Mouse (Mus musculus) olfactory bulb, adult 2 months (tissue): Measurements from ENCODE around the gene Gm20696. TPM values are rescaled to one million over a fixed set of nuclear protein-coding genes. Genes with fewer than 3 reads are reported as not detected.

ENCODE experiments used
- H3K27ac ChIP-seq: fragments of 200-500 bp; 2 replicates; pipeline ENCODE4 v1.5.1; 2012; ENCODE audit warnings: low read depth, low read length; ENCODE audit not compliant: insufficient read depth
- H3K4me1 ChIP-seq: fragments of 200-500 bp; 2 replicates; pipeline ENCODE4 v1.6.1; 2012; ENCODE audit warnings: low read length; ENCODE audit not compliant: control insufficient read depth, insufficient read depth
- H3K4me3 ChIP-seq: fragments of 200-500 bp; 2 replicates; pipeline ENCODE4 v1.5.1; 2012; ENCODE audit warnings: mild to moderate bottlenecking, low read depth, low read length, moderate library complexity; ENCODE audit not compliant: insufficient read depth
- CTCF ChIP-seq: fragments of 200-500 bp; IDR thresholded peaks from 2 replicates; pipeline ENCODE4 v1.5.1; 2012; ENCODE audit warnings: low read depth, mild to moderate bottlenecking, low read length, moderate library complexity; ENCODE audit not compliant: insufficient read depth
- POLR2A ChIP-seq: fragments of 200-500 bp; IDR thresholded peaks from 2 replicates; pipeline ENCODE4 v1.6.1; 2012; ENCODE audit warnings: mild to moderate bottlenecking, low read depth, low read length, moderate library complexity; ENCODE audit not compliant: insufficient read depth
- WGBS: fragments of 180-500 bp; shearing (Covaris S2); methylation state at CpG from one replicate; pipeline ENCODE4 v1.1.7; 2018; 5-methylcytosine and 5-hydroxymethylcytosine counted together
- polyA plus RNA-seq: library from polyadenylated mRNA; stranded (reverse); fragments of >200 nt; gene quantifications from 2 replicates; pipeline ENCODE4 v1.2.4, GENCODE M21; 2012; ENCODE audit warnings: low replicate concordance; ENCODE audit not compliant: missing spikeins, insufficient read depth, insufficient read length

The Gm20696 gene
- polyA plus RNA-seq, 1 experiment: not detected

- Histone ChIP-seq H3K4me3 (peak overlapping the region; percentile 97), H3K27ac (peak overlapping the region; percentile 95), H3K4me1 (peaks cover 12% of the 10 kb centered on the region)
- 7% methylated on average over 25 of the region's 25 CpGs for WGBS
- no peak for TF ChIP-seq POLR2A
- TF ChIP-seq CTCF: no peak
Observed at GRCm38 (mm10) chr6:99691666-99692205, 25.1 kb upstream of the Gm20696 start.

GRCm38 (mm10) chr6:99688513-99688912 is 21.9 kb upstream of the Gm20696 start:
- WGBS: 87% methylated on average over 6 of the region's 6 CpGs

GRCm38 (mm10) chr6:99684899-99685298 is 18.3 kb upstream of the Gm20696 start:
- no peak overlapping the region for H3K4me3 ChIP-seq
- H3K4me1 ChIP-seq: no peaks in the 10 kb centered on the region
- 65% methylated on average over 5 of the region's 5 CpGs for WGBS
- H3K27ac ChIP-seq: no peak overlapping the region
- TF ChIP-seq CTCF (peak; percentile 29; the same call in 1 of the 2 replicates), POLR2A (no peak)

More at GRCm38 (mm10) chr6:99688513-99688912, 21.9 kb upstream of the Gm20696 start:
- TF ChIP-seq POLR2A (no peak), CTCF (no peak)
- Histone ChIP-seq H3K27ac (no peak overlapping the region), H3K4me3 (no peak overlapping the region), H3K4me1 (peaks cover 2% of the 10 kb centered on the region; the same call in 1 of the 2 replicates)

GRCm38 (mm10) chr6:99683974-99684373 is 17.4 kb upstream of the Gm20696 start:
- TF ChIP-seq CTCF (no peak), POLR2A (no peak)
- H3K4me1 ChIP-seq: no peaks in the 10 kb centered on the region
- WGBS: 96% methylated on average over 5 of the region's 5 CpGs
- H3K4me3 ChIP-seq: no peak overlapping the region
- H3K27ac ChIP-seq: no peak overlapping the region

GRCm38 (mm10) chr6:99678108-99678507 is 11.5 kb upstream of the Gm20696 start:
- 0 out of 2 replicates have a peak overlapping the region, but pooled peaks have one; percentile 31 for H3K27ac ChIP-seq
- peaks cover 7% of the 10 kb centered on the region for H3K4me1 ChIP-seq
- 48% methylated on average over 11 of the region's 11 CpGs for WGBS
- TF ChIP-seq POLR2A: no peak
- TF ChIP-seq CTCF: no peak
- H3K4me3 ChIP-seq: peak overlapping the region; percentile 0; the same call in 1 of the 2 replicates

- Histone ChIP-seq H3K27ac (no peak overlapping the region), H3K4me1 (peaks cover 7% of the 10 kb centered on the region), H3K4me3 (no peak overlapping the region)
- no peak for TF ChIP-seq POLR2A
- 88% methylated on average over 8 of the region's 8 CpGs for WGBS
Observed at GRCm38 (mm10) chr6:99677325-99677724, 10.7 kb upstream of the Gm20696 start.

- Histone ChIP-seq H3K4me1 (peaks cover 13% of the 10 kb centered on the region), H3K4me3 (no peak overlapping the region), H3K27ac (no peak overlapping the region)
- WGBS: 76% methylated on average over 4 of the region's 4 CpGs
- TF ChIP-seq CTCF (no peak), POLR2A (no peak)
Observed at GRCm38 (mm10) chr6:99674482-99674881, 7.9 kb upstream of the Gm20696 start.

GRCm38 (mm10) chr6:99671768-99672167 is 5.2 kb upstream of the Gm20696 start:
- Histone ChIP-seq H3K27ac (0 out of 2 replicates have a peak overlapping the region, but pooled peaks have one; percentile 15), H3K4me3 (no peak overlapping the region), H3K4me1 (peaks cover 19% of the 10 kb centered on the region)
- 78% methylated on average over 3 of the region's 3 CpGs for WGBS
- TF ChIP-seq POLR2A (no peak), CTCF (no peak)

- peaks cover 20% of the 10 kb centered on the region for H3K4me1 ChIP-seq
- 31% methylated on average over 7 of the region's 7 CpGs for WGBS
- TF ChIP-seq CTCF (no peak), POLR2A (no peak)
- H3K4me3 ChIP-seq: no peak overlapping the region
- peak overlapping the region; percentile 88 for H3K27ac ChIP-seq
Observed at GRCm38 (mm10) chr6:99670481-99671119, 4.0 kb upstream of the Gm20696 start.
